Mouse (Mus musculus): ENCODE measurements around the gene 4933402J07Rik. TPM values are rescaled to one million over a fixed set of nuclear protein-coding genes. Genes with fewer than 3 reads are reported as not detected.

The 4933402J07Rik gene
- total and polyA plus RNA-seq, 3 experiments: not detected

- peaks cover 3 to 10% of the 10 kb centered on the region in 2 experiments; a peak in 3 of 4 replicates for H3K4me1 ChIP-seq (ENCODE audit: control insufficient read depth in 1 of 2, insufficient read depth in 2 of 2)
- dilution Hi-C loops (cut with MboI; ENCODE audit: extremely low pct_ligation_motif_present, extremely low pct_unique_long_range_greater_than_20kb, low sequenced_read_pairs) (no loop called here), in situ Hi-C loops (cut with MboI; ENCODE audit: low pct_ligation_motif_present, low pct_unique_long_range_greater_than_20kb, low sequenced_read_pairs) (loop anchor here (10.0 kb wide), 1 partner anchor 600 kb away; no protein-coding TSS in a partner anchor)
- DNase-seq (ENCODE audit: extremely low read depth): no peak
- H3K36me3 ChIP-seq (replicated peaks in 1 of 2; ENCODE audit: control insufficient read depth in 1 of 2, insufficient read depth in 1 of 2, low read length in 1 of 2): no peaks in the 10 kb centered on the region
- H3K27ac ChIP-seq (ENCODE audit: insufficient read depth, low read depth): no peak overlapping the region
- H3K4me2 ChIP-seq (ENCODE audit: insufficient read depth, low read depth, poor library complexity, severe bottlenecking): no peak overlapping the region
- no peaks in the 10 kb centered on the region for H3K9me3 ChIP-seq (replicated peaks; ENCODE audit: low read length)
- TF ChIP-seq MAZ (IDR thresholded peaks at IDR 0.05; ENCODE audit: low read depth, low read length) (no peak), UBTF (IDR thresholded peaks at IDR 0.05; ENCODE audit: low read depth, low read length) (no peak), ETS1 (conservative IDR thresholded peaks at IDR 0.05; ENCODE audit: low read depth, low read length) (no peak), NELFE (IDR thresholded peaks at IDR 0.05; ENCODE audit: low read depth, low read length) (no peak), HCFC1 (IDR thresholded peaks at IDR 0.05; ENCODE audit: low read depth, low read length) (no peak), POLR2A (IDR thresholded peaks at IDR 0.05; ENCODE audit: low read depth, low read length) (no peak), MXI1 (IDR thresholded peaks at IDR 0.05; ENCODE audit: low read depth, low read length) (no peak), RAD21 (IDR thresholded peaks at IDR 0.05; ENCODE audit: low read depth, low read length) (no peak)
- no peak overlapping the region for H3K9ac ChIP-seq (ENCODE audit: insufficient read depth, low read depth)
- no peak overlapping the region for H3K4me3 ChIP-seq (replicated peaks in 1 of 3; ENCODE audit: low read depth in 2 of 3, low read length in 2 of 3, poor library complexity in 1 of 3)
- H3K27me3 ChIP-seq (replicated peaks): peaks cover 17% of the 10 kb centered on the region
- H3K79me2 ChIP-seq (replicated peaks; ENCODE audit: control insufficient read depth, extremely low read depth, insufficient read depth, poor library complexity, severe bottlenecking): no peaks in the 10 kb centered on the region
These were observed 28.8 kb upstream of the 4933402J07Rik start for GRCm38 (mm10) chr8:87534846-87535245.

GRCm38 (mm10) chr8:87536615-87537329 lies 26.9 kb upstream of the 4933402J07Rik start:
- Histone ChIP-seq H3K4me2 (ENCODE audit: insufficient read depth, low read depth, poor library complexity, severe bottlenecking) (no peak overlapping the region; the same call in 1 of the 2 replicates), H3K9me3 (replicated peaks; ENCODE audit: low read length) (no peaks in the 10 kb centered on the region)

More at GRCm38 (mm10) chr8:87536615-87537329, 26.9 kb upstream of the 4933402J07Rik start:
- H3K27ac ChIP-seq (ENCODE audit: insufficient read depth, low read depth): no peak overlapping the region
- TF ChIP-seq SIN3A (IDR thresholded peaks at IDR 0.05; ENCODE audit: low read length) (no peak), KAT2A (IDR thresholded peaks at IDR 0.05; ENCODE audit: insufficient replicate concordance, low read length) (no peak), SMC3 (IDR thresholded peaks at IDR 0.05; ENCODE audit: low read depth, low read length) (peak; percentile 78), ZC3H11A (IDR thresholded peaks at IDR 0.05; ENCODE audit: low read depth, low read length) (peak; percentile 27), BHLHE40 (IDR thresholded peaks at IDR 0.05; ENCODE audit: low read depth, low read length) (0 out of 2 replicates have a peak, but pooled peaks have one; percentile 12), TBP (conservative IDR thresholded peaks at IDR 0.05; ENCODE audit: low read depth, low read length) (no peak), CTCF (conservative IDR thresholded peaks at IDR 0.05 in 1 of 2, IDR thresholded peaks at IDR 0.05 in 1 of 2; ENCODE audit: low read depth in 2 of 2, low read length in 2 of 2) (peak; percentile 83 to 85), RAD21 (IDR thresholded peaks at IDR 0.05; ENCODE audit: low read depth, low read length) (peak; percentile 84), MAZ (IDR thresholded peaks at IDR 0.05; ENCODE audit: low read depth, low read length) (no peak), E2F4 (IDR thresholded peaks at IDR 0.05; ENCODE audit: insufficient replicate concordance, low read depth, low read length) (no peak)
- H3K9ac ChIP-seq (ENCODE audit: insufficient read depth, low read depth): no peak overlapping the region
- no peaks in the 10 kb centered on the region for H3K79me2 ChIP-seq (replicated peaks; ENCODE audit: control insufficient read depth, extremely low read depth, insufficient read depth, poor library complexity, severe bottlenecking)
- peaks cover 15% of the 10 kb centered on the region for H3K27me3 ChIP-seq (replicated peaks)
- peak; percentile 65 for DNase-seq (ENCODE audit: extremely low read depth)
- dilution Hi-C loops (cut with MboI; ENCODE audit: extremely low pct_ligation_motif_present, extremely low pct_unique_long_range_greater_than_20kb, low sequenced_read_pairs) (no loop called here), in situ Hi-C loops (cut with MboI; ENCODE audit: low pct_ligation_motif_present, low pct_unique_long_range_greater_than_20kb, low sequenced_read_pairs) (loop anchor here (10.0 kb wide), 1 partner anchor 602 kb away; no protein-coding TSS in a partner anchor)
- no peaks in the 10 kb centered on the region for H3K36me3 ChIP-seq (replicated peaks in 1 of 2; ENCODE audit: control insufficient read depth in 1 of 2, insufficient read depth in 1 of 2, low read length in 1 of 2)
- peaks cover 3 to 13% of the 10 kb centered on the region in 2 experiments; a peak in 3 of 4 replicates for H3K4me1 ChIP-seq (ENCODE audit: control insufficient read depth in 1 of 2, insufficient read depth in 2 of 2)
- H3K4me3 ChIP-seq (replicated peaks in 1 of 3; ENCODE audit: low read depth in 2 of 3, low read length in 2 of 3, poor library complexity in 1 of 3): no peak overlapping the region
